Mouse (Mus musculus): ENCODE measurements around the gene Ap2b1.

DNA sequence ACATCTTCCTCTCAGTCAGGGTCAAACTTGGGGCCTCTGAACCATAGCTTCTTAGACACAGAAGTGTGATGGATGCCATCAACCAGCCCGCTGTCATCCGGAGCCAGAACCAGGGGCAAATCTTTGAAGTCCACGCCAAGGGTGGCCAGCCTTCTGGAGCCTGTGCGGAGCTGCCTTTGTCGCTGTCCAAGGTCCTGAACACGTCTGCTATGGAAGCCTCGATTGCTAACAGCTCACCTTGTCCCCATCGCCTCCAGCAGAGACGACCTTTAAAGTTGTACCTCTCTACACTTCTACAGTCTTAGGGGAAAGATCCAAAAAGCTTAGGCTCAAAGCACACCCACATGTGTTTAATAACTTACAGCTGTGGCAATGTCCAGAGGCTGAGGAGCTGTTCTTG is 122.5 kb downstream of the Ap2b1 start:
- no peak for TF ChIP-seq POLR2A (IDR thresholded peaks at IDR 0.05; ENCODE audit: insufficient read length, low read depth)
- TF ChIP-seq MAX (IDR thresholded peaks at IDR 0.05; ENCODE audit: low read depth), result no peak
- no peak for TF ChIP-seq MYOD1 (IDR thresholded peaks at IDR 0.05; ENCODE audit: control insufficient read depth in 1 of 3, insufficient read length in 2 of 3, low read depth in 2 of 3)
- TF ChIP-seq CEBPB (IDR thresholded peaks at IDR 0.05; ENCODE audit: insufficient read depth, poor library complexity, severe bottlenecking), result no peak
- TF ChIP-seq E2F4 (IDR thresholded peaks at IDR 0.05; ENCODE audit: insufficient read depth), result no peak
- no peak for TF ChIP-seq POLR2AphosphoS2 (IDR thresholded peaks at IDR 0.05; ENCODE audit: insufficient read length, low read depth)
- no peak for TF ChIP-seq TCF12 (IDR thresholded peaks at IDR 0.05; ENCODE audit: insufficient read depth, poor library complexity, severe bottlenecking)
- TF ChIP-seq USF1 (IDR thresholded peaks at IDR 0.05; ENCODE audit: low read depth), result no peak
